Mouse (Mus musculus) CD4-positive helper T cell, adult 2 months (primary cell): ENCODE measurements around the gene Ulk4.
"Not testable (repeated sequence)": the region's sequence is repeated elsewhere in the genome, so short reads cannot be mapped to it uniquely, and the experiment has no call there.

Experiments used
- DNase-seq: peaks from one replicate; pipeline ENCODE4 v3.0.0-alpha.2; 2012; ENCODE audit warnings: low read depth, missing footprints, low spot score

Gene Ulk4

GRCm38 (mm10) chr9:121250854-121251253 lies 26.1 kb downstream of the Ulk4 start:
- no peak for DNase-seq

- DNase-seq, result no peak
Measured at GRCm38 (mm10) chr9:121249805-121250204, 27.2 kb downstream of the Ulk4 start.

GRCm38 (mm10) chr9:121247956-121248775 lies 28.8 kb downstream of the Ulk4 start:
- DNase-seq, result peak; percentile 80

- no peak for DNase-seq
Measured at GRCm38 (mm10) chr9:121247047-121247446, 29.9 kb downstream of the Ulk4 start.

- DNase-seq, result no peak
Measured at GRCm38 (mm10) chr9:121242331-121242730, 34.7 kb downstream of the Ulk4 start.

GRCm38 (mm10) chr9:121241806-121242205 lies 35.2 kb downstream of the Ulk4 start:
- DNase-seq, result peak; percentile 21

GRCm38 (mm10) chr9:121241366-121241765 lies 35.6 kb downstream of the Ulk4 start:
- DNase-seq, result no peak

- peak; percentile 61 for DNase-seq
Measured at GRCm38 (mm10) chr9:121240242-121240641, 36.8 kb downstream of the Ulk4 start.

GRCm38 (mm10) chr9:121239571-121239970 lies 37.4 kb downstream of the Ulk4 start:
- no peak for DNase-seq

GRCm38 (mm10) chr9:121218636-121219035 lies 58.4 kb downstream of the Ulk4 start:
- no peak for DNase-seq

- DNase-seq, result no peak
Measured at GRCm38 (mm10) chr9:121218230-121218629, 58.8 kb downstream of the Ulk4 start.

GRCm38 (mm10) chr9:121217742-121218141 lies 59.3 kb downstream of the Ulk4 start:
- no peak for DNase-seq

GRCm38 (mm10) chr9:121216536-121217320 lies 60.3 kb downstream of the Ulk4 start:
- DNase-seq, result no peak

- DNase-seq, result peak; percentile 45
Measured at GRCm38 (mm10) chr9:121215349-121216000, 61.5 kb downstream of the Ulk4 start.

GRCm38 (mm10) chr9:121212322-121212721 lies 64.7 kb downstream of the Ulk4 start:
- no peak for DNase-seq

GRCm38 (mm10) chr9:121205046-121205445 lies 72.0 kb downstream of the Ulk4 start:
- DNase-seq, result no peak

GRCm38 (mm10) chr9:121204149-121204800 lies 72.7 kb downstream of the Ulk4 start:
- no peak for DNase-seq

GRCm38 (mm10) chr9:121203686-121204085 lies 73.3 kb downstream of the Ulk4 start:
- DNase-seq, result no peak

- DNase-seq, result not testable (repeated sequence)
Measured at GRCm38 (mm10) chr9:121199146-121199685, 77.8 kb downstream of the Ulk4 start.

- DNase-seq, result no peak
Measured at GRCm38 (mm10) chr9:121196473-121196872, 80.5 kb downstream of the Ulk4 start.

- DNase-seq, result no peak
Measured at GRCm38 (mm10) chr9:121195106-121195505, 81.9 kb downstream of the Ulk4 start.
